Mouse (Mus musculus) heart, embryonic 15.5 days (tissue): ENCODE measurements around the gene Scap. TPM values are rescaled to one million over a fixed set of nuclear protein-coding genes. Genes with fewer than 3 reads are reported as not detected.

ENCODE experiments used
- ATAC-seq: fragments of 200-750 bp; cut with Nextera tagmentation; replicated peaks from 2 replicates; pipeline ENCODE4 v1.8.0; 2017; ENCODE audit warnings: low read depth, moderate TSS enrichment; ENCODE audit not compliant: insufficient number of reproducible peaks, insufficient read depth, low FRiP score
- H3K27ac ChIP-seq: fragments of 300-500 bp; sonication (generic); 2 replicates; pipeline ENCODE4 v1.5.1; 2015; ENCODE audit warnings: mild to moderate bottlenecking, inconsistent platforms
- H3K27me3 ChIP-seq: fragments of 300-500 bp; sonication (generic); 2 replicates; pipeline ENCODE4 v1.6.1; 2015; ENCODE audit warnings: inconsistent platforms
- H3K36me3 ChIP-seq: fragments of 300-500 bp; sonication (generic); 2 replicates; pipeline ENCODE4 v1.6.1; 2015; ENCODE audit warnings: mild to moderate bottlenecking, inconsistent platforms
- H3K4me1 ChIP-seq: fragments of 300-500 bp; sonication (generic); replicated peaks from 2 replicates; pipeline ENCODE4 v1.6.1; 2015; ENCODE audit warnings: inconsistent platforms
- H3K4me2 ChIP-seq: fragments of 300-500 bp; sonication (generic); 2 replicates; pipeline ENCODE4 v1.6.1; 2015; ENCODE audit warnings: inconsistent platforms, mild to moderate bottlenecking, moderate library complexity
- H3K4me3 ChIP-seq: fragments of 300-500 bp; sonication (generic); 2 replicates; pipeline ENCODE4 v1.5.1; 2015; ENCODE audit warnings: mild to moderate bottlenecking, inconsistent platforms
- H3K9ac ChIP-seq: fragments of 300-500 bp; sonication (generic); 2 replicates; pipeline ENCODE4 v1.6.1; 2015; ENCODE audit warnings: mild to moderate bottlenecking, inconsistent platforms
- H3K9me3 ChIP-seq: fragments of 300-500 bp; sonication (generic); replicated peaks from 2 replicates; pipeline ENCODE4 v1.6.1; 2016; ENCODE audit warnings: inconsistent platforms
- WGBS: fragments of 180-500 bp; shearing (Covaris S2); methylation state at CpG from one replicate; pipeline ENCODE4 v1.1.7; 2015; ENCODE audit warnings: mixed read lengths; 5-methylcytosine and 5-hydroxymethylcytosine counted together
- polyA plus RNA-seq: library from polyadenylated mRNA; unstranded; fragments of >200 nt; fragmentation: Nextera tagmentation; extraction: Ambion mirVana; gene quantifications from 2 replicates; pipeline ENCODE4 v1.2.1, GENCODE M21; 2015

The Scap gene
- 17.5 and 23.0 TPM in 2 replicates for polyA plus RNA-seq

- H3K9me3 ChIP-seq = no peaks in the 10 kb centered on the region
- H3K4me1 ChIP-seq = peaks cover 9% of the 10 kb centered on the region
- 0% methylated on average over 56 of the region's 78 CpGs for WGBS
- H3K27ac ChIP-seq = peak within 1 kb of the TSS; percentile 66
- H3K4me2 ChIP-seq = peak within 1 kb of the TSS; percentile 88
- no peaks in the 10 kb centered on the region for H3K36me3 ChIP-seq
- no peaks in the 10 kb centered on the region for H3K27me3 ChIP-seq
- ATAC-seq = peak; percentile 89
- H3K9ac ChIP-seq = peak within 1 kb of the TSS; percentile 73
- peak within 1 kb of the TSS; percentile 93 for H3K4me3 ChIP-seq
These were observed at the start of gene Scap for GRCm38 (mm10) chr9:110333135-110333895. Gene Scap, plus strand, starts transcription at chr9:110333288.

GRCm38 (mm10) chr9:110284075-110284697, 48.9 kb upstream of the Scap start:
- H3K36me3 ChIP-seq = no peaks in the 10 kb centered on the region
- H3K4me2 ChIP-seq = no peak overlapping the region
- ATAC-seq = no peak
- H3K4me1 ChIP-seq = no peaks in the 10 kb centered on the region
- H3K9me3 ChIP-seq = no peaks in the 10 kb centered on the region
- H3K27ac ChIP-seq = no peak overlapping the region
- no peaks in the 10 kb centered on the region for H3K27me3 ChIP-seq
- H3K9ac ChIP-seq = no peak overlapping the region
- no peak overlapping the region for H3K4me3 ChIP-seq
- 90% methylated on average over 10 of the region's 10 CpGs for WGBS

GRCm38 (mm10) chr9:110287321-110287924, 45.7 kb upstream of the Scap start:
- no peak for ATAC-seq
- Histone ChIP-seq H3K4me1 (no peaks in the 10 kb centered on the region), H3K4me3 (no peak overlapping the region), H3K9ac (no peak overlapping the region), H3K36me3 (no peaks in the 10 kb centered on the region), H3K27ac (no peak overlapping the region), H3K27me3 (no peaks in the 10 kb centered on the region), H3K9me3 (no peaks in the 10 kb centered on the region), H3K4me2 (no peak overlapping the region)
- WGBS = 70% methylated on average over 7 of the region's 7 CpGs

GRCm38 (mm10) chr9:110293254-110293718, 39.8 kb upstream of the Scap start:
- Histone ChIP-seq H3K27me3 (no peaks in the 10 kb centered on the region), H3K4me3 (no peak overlapping the region), H3K27ac (no peak overlapping the region), H3K36me3 (no peaks in the 10 kb centered on the region), H3K9me3 (no peaks in the 10 kb centered on the region), H3K9ac (no peak overlapping the region), H3K4me1 (no peaks in the 10 kb centered on the region), H3K4me2 (no peak overlapping the region)
- ATAC-seq = no peak
- 56% methylated on average over 12 of the region's 12 CpGs for WGBS

- no peaks in the 10 kb centered on the region for H3K27me3 ChIP-seq
- H3K4me2 ChIP-seq = no peak overlapping the region
- H3K4me3 ChIP-seq = no peak overlapping the region
- no peak for ATAC-seq
- 81% methylated on average over 13 of the region's 13 CpGs for WGBS
- H3K27ac ChIP-seq = no peak overlapping the region
- H3K9ac ChIP-seq = no peak overlapping the region
- no peaks in the 10 kb centered on the region for H3K4me1 ChIP-seq
- H3K9me3 ChIP-seq = no peaks in the 10 kb centered on the region
- no peaks in the 10 kb centered on the region for H3K36me3 ChIP-seq
These were observed 39.1 kb upstream of the Scap start for GRCm38 (mm10) chr9:110293873-110294415.

GRCm38 (mm10) chr9:110294786-110295185, 38.3 kb upstream of the Scap start:
- Histone ChIP-seq H3K27me3 (no peaks in the 10 kb centered on the region), H3K36me3 (no peaks in the 10 kb centered on the region), H3K4me2 (no peak overlapping the region), H3K9ac (no peak overlapping the region), H3K4me3 (no peak overlapping the region), H3K27ac (no peak overlapping the region), H3K9me3 (no peaks in the 10 kb centered on the region), H3K4me1 (no peaks in the 10 kb centered on the region)
- no peak for ATAC-seq
- WGBS = 35% methylated on average over 3 of the region's 3 CpGs

GRCm38 (mm10) chr9:110296867-110297627, 36.0 kb upstream of the Scap start:
- ATAC-seq = no peak; the same call in 1 of the 2 replicates
- Histone ChIP-seq H3K4me1 (no peaks in the 10 kb centered on the region), H3K27ac (no peak overlapping the region), H3K9me3 (0 out of 2 replicates have a peak, but pooled peaks cover 4% of the 10 kb centered on the region), H3K4me2 (no peak overlapping the region), H3K4me3 (no peak overlapping the region), H3K9ac (no peak overlapping the region), H3K27me3 (no peaks in the 10 kb centered on the region), H3K36me3 (no peaks in the 10 kb centered on the region)
- WGBS = 6% methylated on average over 5 of the region's 5 CpGs

- H3K27me3 ChIP-seq = no peaks in the 10 kb centered on the region
- peak overlapping the region; percentile 88 for H3K4me2 ChIP-seq
- peak overlapping the region; percentile 89 for H3K27ac ChIP-seq
- H3K4me3 ChIP-seq = peak overlapping the region; percentile 69
- H3K9ac ChIP-seq = peak overlapping the region; percentile 68
- WGBS = 5% methylated on average over 4 of the region's 4 CpGs
- H3K36me3 ChIP-seq = no peaks in the 10 kb centered on the region
- ATAC-seq = no peak
- peaks cover 7% of the 10 kb centered on the region for H3K4me1 ChIP-seq
- H3K9me3 ChIP-seq = 0 out of 2 replicates have a peak, but pooled peaks cover 4% of the 10 kb centered on the region
These were observed 28.6 kb upstream of the Scap start for GRCm38 (mm10) chr9:110304516-110304915.

GRCm38 (mm10) chr9:110304969-110305651, 28.0 kb upstream of the Scap start, which contains the start of gene Elp6:
Gene Elp6, plus strand, starts transcription at chr9:110305173.
- peak within 1 kb of the TSS; percentile 68 for H3K9ac ChIP-seq
- peak within 1 kb of the TSS; percentile 69 for H3K4me3 ChIP-seq
- H3K4me1 ChIP-seq = peaks cover 7% of the 10 kb centered on the region
- H3K27me3 ChIP-seq = no peaks in the 10 kb centered on the region
- 0 out of 2 replicates have a peak, but pooled peaks cover 4% of the 10 kb centered on the region for H3K9me3 ChIP-seq
- peak; percentile 97 for ATAC-seq
- peak within 1 kb of the TSS; percentile 88 for H3K4me2 ChIP-seq
- H3K27ac ChIP-seq = peak within 1 kb of the TSS; percentile 89
- peaks cover 3% of the 10 kb centered on the region; the same call in 1 of the 2 replicates for H3K36me3 ChIP-seq
- under 1% methylated on average over 46 of the region's 46 CpGs for WGBS

GRCm38 (mm10) chr9:110306371-110306770, 26.7 kb upstream of the Scap start:
- Histone ChIP-seq H3K27ac (no peak overlapping the region), H3K4me1 (peaks cover 7% of the 10 kb centered on the region), H3K9ac (no peak overlapping the region), H3K9me3 (0 out of 2 replicates have a peak, but pooled peaks cover 4% of the 10 kb centered on the region), H3K4me2 (no peak overlapping the region), H3K36me3 (peaks cover 11% of the 10 kb centered on the region; the same call in 1 of the 2 replicates), H3K27me3 (no peaks in the 10 kb centered on the region), H3K4me3 (no peak overlapping the region)
- WGBS = 80% methylated on average over 5 of the region's 5 CpGs
- ATAC-seq = no peak
